Mouse (Mus musculus) stomach, embryonic 15.5 days (tissue): ENCODE data around the gene Kcnmb2. TPM values are rescaled to one million over a fixed set of nuclear protein-coding genes. Genes with fewer than 3 reads are reported as not detected.

ENCODE experiments used
- ATAC-seq: fragments of 200-750 bp; cut with Nextera tagmentation; 2 replicates; pipeline ENCODE4 v1.8.0; 2017; ENCODE audit warnings: low read depth, moderate number of reproducible peaks, moderate TSS enrichment; ENCODE audit not compliant: insufficient read depth, low FRiP score
- H3K27ac ChIP-seq: fragments of 300-500 bp; sonication (generic); 2 replicates; pipeline ENCODE4 v1.5.1; 2015; ENCODE audit warnings: mild to moderate bottlenecking, inconsistent platforms
- H3K27me3 ChIP-seq: fragments of 300-500 bp; sonication (generic); replicated peaks from 2 replicates; pipeline ENCODE4 v1.6.1; 2015; ENCODE audit warnings: inconsistent platforms
- H3K36me3 ChIP-seq: fragments of 300-500 bp; sonication (generic); 2 replicates; pipeline ENCODE4 v1.6.1; 2015; ENCODE audit warnings: inconsistent platforms
- H3K4me1 ChIP-seq: fragments of 300-500 bp; sonication (generic); 2 replicates; pipeline ENCODE4 v1.6.1; 2015; ENCODE audit warnings: inconsistent platforms
- H3K4me2 ChIP-seq: fragments of 300-500 bp; sonication (generic); 2 replicates; pipeline ENCODE4 v1.6.1; 2015; ENCODE audit warnings: mild to moderate bottlenecking, inconsistent platforms
- H3K4me3 ChIP-seq: fragments of 300-500 bp; sonication (generic); replicated peaks from 2 replicates; pipeline ENCODE4 v1.5.1; 2015; ENCODE audit warnings: inconsistent platforms
- H3K9ac ChIP-seq: fragments of 300-500 bp; sonication (generic); 2 replicates; pipeline ENCODE4 v1.6.1; 2015; ENCODE audit warnings: inconsistent platforms
- H3K9me3 ChIP-seq: fragments of 300-500 bp; sonication (generic); 2 replicates; pipeline ENCODE4 v1.6.1; 2016; ENCODE audit warnings: inconsistent platforms
- WGBS: fragments of 180-500 bp; shearing (Covaris S2); methylation state at CpG from one replicate; pipeline ENCODE4 v1.1.7; 2015; 5-methylcytosine and 5-hydroxymethylcytosine counted together
- polyA plus RNA-seq: library from polyadenylated mRNA; unstranded; fragments of >200 nt; fragmentation: Nextera tagmentation; extraction: Ambion mirVana; gene quantifications from 2 replicates; pipeline ENCODE4 v1.2.1, GENCODE M21; 2015

Kcnmb2 gene
- polyA plus RNA-seq, 1 experiment from 2014 or later, result 1.8 TPM

DNA sequence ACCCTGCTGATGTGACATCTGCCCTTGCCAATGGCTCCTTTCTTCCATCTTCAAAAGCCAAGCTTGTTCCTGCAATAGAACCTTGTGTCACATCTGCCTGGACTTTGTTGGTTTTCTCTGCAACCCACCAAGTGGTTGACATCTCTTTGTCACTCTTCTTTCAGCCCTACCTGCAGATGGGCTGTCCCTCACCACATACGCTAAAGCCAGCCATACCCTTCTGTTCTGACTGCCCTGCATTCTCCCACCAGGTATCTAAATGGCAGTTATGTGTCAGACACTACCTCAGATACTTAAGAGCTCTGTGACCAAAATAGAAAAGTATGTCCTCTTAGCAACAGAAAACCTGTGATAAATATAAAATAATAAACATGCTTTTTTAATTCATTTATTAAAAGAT, 186.5 kb downstream of the Kcnmb2 start:
- Histone ChIP-seq H3K4me1 (no peaks in the 10 kb centered on the region), H3K36me3 (no peaks in the 10 kb centered on the region), H3K9me3 (no peaks in the 10 kb centered on the region), H3K27me3 (no peaks in the 10 kb centered on the region), H3K9ac (no peak overlapping the region), H3K27ac (no peak overlapping the region), H3K4me2 (no peak overlapping the region), H3K4me3 (no peak overlapping the region)
- no peak for ATAC-seq
- 81% methylated on average over 1 of the region's 1 CpGs for WGBS

DNA sequence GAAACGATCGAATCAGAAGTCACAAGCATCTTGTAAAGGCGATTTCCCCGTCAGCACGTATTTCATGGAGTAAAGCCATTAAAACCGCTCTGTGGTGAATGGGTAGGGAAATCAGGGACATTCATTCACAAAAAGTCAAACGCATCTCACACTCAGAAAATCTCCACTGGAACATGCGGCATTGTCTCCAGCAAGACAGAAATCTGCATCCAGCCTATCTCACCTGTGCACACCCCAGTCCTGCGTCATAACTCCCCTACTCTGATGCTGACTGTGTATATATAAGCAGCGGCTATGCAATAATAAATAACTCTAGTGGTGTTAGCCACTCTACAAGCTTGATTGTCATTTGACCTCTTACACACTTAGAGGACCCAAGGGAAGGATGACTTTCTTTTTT, 199.1 kb downstream of the Kcnmb2 start:
- no peaks in the 10 kb centered on the region for H3K27me3 ChIP-seq
- ATAC-seq, result no peak
- no peak overlapping the region for H3K27ac ChIP-seq
- H3K9me3 ChIP-seq, result no peaks in the 10 kb centered on the region
- no peak overlapping the region for H3K4me3 ChIP-seq
- H3K36me3 ChIP-seq, result no peaks in the 10 kb centered on the region
- H3K9ac ChIP-seq, result no peak overlapping the region
- no peaks in the 10 kb centered on the region for H3K4me1 ChIP-seq
- no peak overlapping the region for H3K4me2 ChIP-seq
- 83% methylated on average over 10 of the region's 10 CpGs for WGBS

DNA sequence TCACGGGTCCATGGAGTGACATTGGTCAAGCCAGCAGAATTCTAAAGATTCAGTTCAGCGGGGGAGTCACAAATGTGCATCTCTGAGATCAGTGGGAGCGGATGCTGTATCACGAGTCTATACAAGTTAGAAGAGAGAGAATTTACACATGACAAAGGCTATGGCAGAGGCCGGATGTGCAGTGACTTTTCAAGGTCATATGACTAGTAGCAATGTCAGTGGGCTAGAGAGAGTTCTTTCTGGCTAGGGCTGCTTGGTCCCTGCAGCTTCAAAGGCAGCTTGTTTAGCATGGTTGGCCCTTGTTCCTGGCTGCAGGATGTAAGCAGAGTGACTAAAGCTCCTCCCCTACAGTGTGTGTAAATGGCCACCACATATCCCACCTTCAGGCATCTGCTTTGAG, 217.5 kb downstream of the Kcnmb2 start:
- Histone ChIP-seq H3K27me3 (no peaks in the 10 kb centered on the region), H3K36me3 (no peaks in the 10 kb centered on the region), H3K4me3 (no peak overlapping the region), H3K27ac (no peak overlapping the region), H3K4me1 (no peaks in the 10 kb centered on the region), H3K4me2 (no peak overlapping the region), H3K9ac (no peak overlapping the region), H3K9me3 (no peaks in the 10 kb centered on the region)
- no peak for ATAC-seq
- WGBS, result 81% methylated on average over 5 of the region's 5 CpGs

DNA sequence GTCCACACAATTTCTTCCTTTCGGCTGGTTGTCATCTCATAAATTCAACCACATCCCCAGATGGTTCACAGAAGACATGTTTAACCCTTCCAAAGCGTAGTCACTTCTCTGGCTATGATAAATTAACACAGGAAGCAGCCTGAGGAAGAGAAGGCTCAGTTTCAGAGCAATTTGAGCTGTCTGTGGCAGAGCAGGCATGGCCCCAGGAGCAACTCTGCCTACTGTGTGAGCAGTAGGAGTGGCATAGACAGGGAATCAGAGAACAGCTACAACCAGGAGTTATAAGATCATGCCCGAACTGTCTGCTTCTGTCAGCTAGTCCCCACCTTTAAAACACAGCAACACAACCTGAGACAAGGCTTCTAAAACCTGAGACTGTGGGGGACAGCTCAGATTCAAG, 219.4 kb downstream of the Kcnmb2 start:
- no peak overlapping the region for H3K4me3 ChIP-seq
- no peak overlapping the region for H3K4me2 ChIP-seq
- ATAC-seq, result no peak
- H3K9ac ChIP-seq, result no peak overlapping the region
- H3K9me3 ChIP-seq, result no peaks in the 10 kb centered on the region
- no peak overlapping the region for H3K27ac ChIP-seq
- no peaks in the 10 kb centered on the region for H3K4me1 ChIP-seq
- no peaks in the 10 kb centered on the region for H3K27me3 ChIP-seq
- WGBS, result 46% methylated on average over 3 of the region's 3 CpGs
- no peaks in the 10 kb centered on the region for H3K36me3 ChIP-seq

DNA sequence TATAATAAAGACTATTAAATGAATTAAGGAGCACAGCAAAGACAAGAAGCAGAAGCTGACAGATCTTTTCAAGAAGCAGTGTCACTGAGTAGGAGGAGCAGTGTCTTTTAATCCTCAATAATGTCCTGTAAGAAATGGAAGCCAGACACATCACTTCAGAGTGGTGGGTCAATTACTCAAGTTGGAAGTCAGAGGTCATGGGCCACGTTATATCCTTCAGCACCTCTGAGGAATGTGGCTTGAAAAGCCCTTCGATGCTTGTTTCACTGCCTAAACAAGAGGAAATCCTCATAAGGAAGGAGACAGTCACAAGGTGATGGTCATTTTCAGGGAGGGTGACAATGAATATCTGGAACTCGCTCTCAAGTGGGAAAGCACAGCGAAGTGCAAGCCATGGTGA, 223.1 kb downstream of the Kcnmb2 start:
- no peak overlapping the region for H3K4me3 ChIP-seq
- WGBS, result 59% methylated on average over 4 of the region's 4 CpGs
- H3K4me1 ChIP-seq, result no peaks in the 10 kb centered on the region
- no peak for ATAC-seq
- H3K9ac ChIP-seq, result no peak overlapping the region
- no peak overlapping the region for H3K4me2 ChIP-seq
- no peaks in the 10 kb centered on the region for H3K36me3 ChIP-seq
- H3K27ac ChIP-seq, result no peak overlapping the region
- H3K9me3 ChIP-seq, result no peaks in the 10 kb centered on the region
- H3K27me3 ChIP-seq, result no peaks in the 10 kb centered on the region

DNA sequence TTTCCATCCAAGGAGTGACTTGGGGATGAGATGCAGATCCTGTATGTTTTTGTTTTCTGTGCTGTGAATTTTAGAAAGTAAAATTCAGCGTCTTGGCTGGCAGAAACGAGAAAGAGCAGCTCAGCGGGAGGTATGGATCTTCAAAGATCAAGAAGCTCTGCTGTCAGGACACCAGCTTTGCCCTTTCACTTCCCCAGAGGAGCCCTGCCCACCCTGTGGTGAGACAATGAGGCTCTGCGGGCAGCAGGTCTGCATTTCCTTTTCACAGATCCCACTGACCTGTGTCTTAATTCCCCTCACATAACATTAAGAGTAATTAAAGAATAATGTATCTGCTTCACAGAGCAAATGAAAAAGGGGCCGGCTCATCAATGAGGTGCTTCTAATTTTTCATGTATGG, 226.1 kb downstream of the Kcnmb2 start:
- H3K4me1 ChIP-seq, result no peaks in the 10 kb centered on the region
- 9% methylated on average over 5 of the region's 5 CpGs for WGBS
- H3K4me2 ChIP-seq, result no peak overlapping the region
- H3K9me3 ChIP-seq, result no peaks in the 10 kb centered on the region
- no peak overlapping the region for H3K9ac ChIP-seq
- no peak overlapping the region for H3K27ac ChIP-seq
- H3K27me3 ChIP-seq, result no peaks in the 10 kb centered on the region
- no peak overlapping the region for H3K4me3 ChIP-seq
- H3K36me3 ChIP-seq, result no peaks in the 10 kb centered on the region
- ATAC-seq, result no peak

DNA sequence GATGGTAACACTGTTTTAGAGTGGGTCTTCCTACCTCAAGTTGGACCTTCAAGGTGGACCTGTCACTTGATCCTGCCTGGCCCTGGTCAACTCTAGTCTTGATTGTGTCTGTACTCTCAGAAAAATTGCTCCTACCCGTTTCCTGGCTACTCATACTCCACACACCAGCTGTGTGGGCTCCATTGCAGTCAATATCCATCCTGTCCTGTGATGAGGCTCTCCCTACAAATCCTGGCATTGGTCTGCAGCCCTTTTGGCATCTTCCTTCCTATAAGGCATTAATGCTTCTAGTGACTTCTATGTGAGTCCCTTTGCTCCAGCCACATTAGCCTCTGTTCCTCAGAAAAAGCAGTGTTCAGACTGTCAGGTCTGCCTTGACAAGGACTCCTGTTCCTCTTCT, 228.4 kb downstream of the Kcnmb2 start:
- Histone ChIP-seq H3K4me3 (no peak overlapping the region), H3K9me3 (no peaks in the 10 kb centered on the region), H3K27ac (no peak overlapping the region), H3K4me1 (no peaks in the 10 kb centered on the region), H3K4me2 (no peak overlapping the region), H3K9ac (no peak overlapping the region), H3K36me3 (no peaks in the 10 kb centered on the region), H3K27me3 (no peaks in the 10 kb centered on the region)
- no peak for ATAC-seq
- WGBS, result 56% methylated on average over 1 of the region's 1 CpGs

DNA sequence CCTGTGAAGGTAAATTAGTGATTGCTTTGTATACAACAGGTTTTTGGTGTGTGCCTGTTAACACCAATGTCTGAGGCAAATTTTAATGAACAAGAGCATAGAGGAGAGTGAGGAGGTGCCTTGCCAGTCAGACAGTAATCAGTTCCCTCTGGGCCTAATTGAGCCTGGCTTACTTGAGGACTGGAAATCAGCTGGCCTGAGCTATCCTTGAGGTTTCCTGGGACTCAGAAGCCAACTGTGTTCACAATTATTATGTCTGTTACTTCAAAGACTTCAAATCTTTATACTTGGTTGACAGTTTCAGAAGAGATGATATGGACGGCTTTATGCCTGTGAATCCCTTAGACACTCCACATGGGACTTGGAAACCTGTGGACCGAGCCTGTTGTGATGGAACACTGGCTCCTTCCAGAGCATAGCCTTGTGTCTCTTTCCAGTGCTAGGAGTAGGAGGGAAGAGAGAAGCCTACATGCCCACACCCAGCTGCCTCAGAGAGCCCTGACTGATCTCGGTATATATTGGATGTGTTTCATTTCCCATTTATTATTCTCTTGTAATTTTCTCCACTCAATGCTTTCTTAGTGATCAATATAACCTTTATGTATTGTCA, 230.2 kb downstream of the Kcnmb2 start:
- Histone ChIP-seq H3K36me3 (no peaks in the 10 kb centered on the region), H3K27me3 (no peaks in the 10 kb centered on the region), H3K4me3 (no peak overlapping the region), H3K27ac (no peak overlapping the region), H3K9ac (no peak overlapping the region), H3K9me3 (no peaks in the 10 kb centered on the region), H3K4me1 (no peaks in the 10 kb centered on the region), H3K4me2 (no peak overlapping the region)
- no peak for ATAC-seq
- 82% methylated on average over 3 of the region's 3 CpGs for WGBS

DNA sequence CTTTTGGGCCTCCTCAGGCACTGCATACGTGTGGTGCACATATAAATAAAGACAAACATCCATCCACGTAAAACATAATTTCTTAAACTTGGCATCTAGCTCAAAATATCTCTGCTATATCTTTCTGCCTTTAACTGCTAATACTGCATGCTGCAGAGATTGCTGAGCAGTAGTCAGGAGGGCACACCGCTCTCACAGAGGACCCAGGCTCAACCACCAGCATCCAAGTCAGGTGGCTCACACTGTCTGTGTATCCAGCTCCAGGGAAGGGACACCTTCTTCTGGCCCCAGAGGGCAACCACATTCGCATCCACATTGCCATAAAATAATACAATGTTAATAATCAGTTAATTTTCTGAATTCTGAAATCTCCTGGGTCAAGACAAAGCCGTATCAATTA, 241.9 kb downstream of the Kcnmb2 start:
- no peak overlapping the region for H3K9ac ChIP-seq
- no peaks in the 10 kb centered on the region for H3K4me1 ChIP-seq
- no peaks in the 10 kb centered on the region for H3K27me3 ChIP-seq
- H3K27ac ChIP-seq, result no peak overlapping the region
- H3K4me2 ChIP-seq, result no peak overlapping the region
- H3K36me3 ChIP-seq, result no peaks in the 10 kb centered on the region
- H3K9me3 ChIP-seq, result no peaks in the 10 kb centered on the region
- no peak for ATAC-seq
- WGBS, result 84% methylated on average over 5 of the region's 5 CpGs
- H3K4me3 ChIP-seq, result no peak overlapping the region

DNA sequence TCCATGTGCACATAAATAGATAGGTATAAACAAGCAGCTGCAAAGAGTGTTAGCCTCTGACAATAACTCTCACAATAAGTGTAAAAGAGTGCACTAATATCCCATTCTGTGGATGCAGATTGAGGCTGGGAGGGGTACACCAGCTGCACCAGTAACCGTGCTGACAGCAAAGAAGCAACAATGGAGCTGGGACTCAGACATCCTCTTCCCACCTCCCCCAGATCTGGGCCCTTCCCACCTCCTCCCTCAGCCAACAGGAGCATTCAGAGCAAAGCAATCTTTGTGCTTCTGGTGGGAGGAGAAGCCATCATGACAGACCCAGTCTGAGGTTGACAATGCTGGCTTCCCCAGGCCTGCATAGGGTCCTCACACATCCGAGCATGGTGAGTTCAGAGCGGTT, 242.3 kb downstream of the Kcnmb2 start:
- no peak overlapping the region for H3K27ac ChIP-seq
- no peak overlapping the region for H3K4me3 ChIP-seq
- ATAC-seq, result no peak
- no peaks in the 10 kb centered on the region for H3K4me1 ChIP-seq
- H3K9ac ChIP-seq, result no peak overlapping the region
- no peaks in the 10 kb centered on the region for H3K27me3 ChIP-seq
- H3K4me2 ChIP-seq, result no peak overlapping the region
- WGBS, result 64% methylated on average over 3 of the region's 3 CpGs
- H3K36me3 ChIP-seq, result no peaks in the 10 kb centered on the region
- H3K9me3 ChIP-seq, result no peaks in the 10 kb centered on the region

DNA sequence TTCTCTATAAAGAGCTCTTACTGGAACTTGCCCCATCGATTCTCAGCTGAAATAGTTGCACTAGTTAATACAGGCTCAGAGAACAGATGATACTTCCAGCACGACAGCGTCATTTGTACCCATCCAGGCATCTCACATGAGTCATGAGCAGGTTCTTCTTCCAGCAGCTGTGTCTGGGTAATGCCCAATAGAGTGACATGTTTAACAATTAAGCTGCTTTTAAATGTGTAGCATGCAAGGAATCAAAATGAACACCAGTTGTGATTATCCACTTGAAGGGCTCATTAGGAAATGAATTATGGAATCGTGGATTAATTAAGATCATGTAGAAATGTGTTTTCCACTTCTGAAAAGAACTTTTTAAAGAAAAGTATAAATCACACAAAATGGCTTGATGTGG, 245.4 kb downstream of the Kcnmb2 start:
- Histone ChIP-seq H3K9ac (no peak overlapping the region), H3K27ac (no peak overlapping the region), H3K4me3 (no peak overlapping the region), H3K27me3 (no peaks in the 10 kb centered on the region), H3K9me3 (no peaks in the 10 kb centered on the region), H3K36me3 (no peaks in the 10 kb centered on the region), H3K4me1 (no peaks in the 10 kb centered on the region), H3K4me2 (no peak overlapping the region)
- WGBS, result 86% methylated on average over 4 of the region's 4 CpGs
- no peak for ATAC-seq

DNA sequence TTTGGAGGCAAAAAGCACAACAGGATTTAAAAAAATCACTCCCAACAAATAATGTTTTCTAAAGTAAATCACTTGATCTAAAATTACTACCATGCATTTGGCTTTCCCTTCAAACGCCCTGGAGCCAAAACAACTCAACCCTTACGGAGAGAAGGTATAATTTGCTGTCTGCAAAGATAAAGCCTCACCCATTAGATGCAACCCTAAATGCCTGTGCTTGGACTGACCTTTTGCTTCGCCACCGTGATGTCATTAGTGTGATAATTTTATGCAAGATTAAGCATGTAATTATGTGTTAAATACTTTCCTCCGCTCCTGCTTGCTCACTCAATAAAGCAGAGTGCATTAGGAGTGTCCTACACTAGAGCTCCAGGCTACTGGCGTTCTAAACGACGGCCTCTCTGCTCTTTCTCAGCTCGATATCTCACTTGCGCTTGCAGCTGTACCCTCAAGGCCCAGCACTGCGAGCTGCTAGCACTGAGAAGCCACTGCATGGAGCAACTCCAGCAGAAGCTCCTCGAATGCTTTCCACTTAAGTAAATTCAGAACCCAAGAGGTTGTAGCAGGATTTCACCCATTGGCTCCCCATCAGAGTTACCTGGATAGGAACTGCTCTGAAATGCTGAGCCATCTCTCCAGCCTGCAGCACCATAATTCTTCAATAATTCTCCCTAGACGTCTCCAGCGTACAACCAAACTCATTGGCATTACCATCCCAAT, 247.7 kb downstream of the Kcnmb2 start:
- Histone ChIP-seq H3K27ac (no peak overlapping the region), H3K4me2 (no peak overlapping the region), H3K4me1 (no peaks in the 10 kb centered on the region), H3K27me3 (no peaks in the 10 kb centered on the region), H3K9me3 (no peaks in the 10 kb centered on the region), H3K9ac (no peak overlapping the region), H3K36me3 (no peaks in the 10 kb centered on the region), H3K4me3 (no peak overlapping the region)
- 74% methylated on average over 14 of the region's 14 CpGs for WGBS
- no peak for ATAC-seq

DNA sequence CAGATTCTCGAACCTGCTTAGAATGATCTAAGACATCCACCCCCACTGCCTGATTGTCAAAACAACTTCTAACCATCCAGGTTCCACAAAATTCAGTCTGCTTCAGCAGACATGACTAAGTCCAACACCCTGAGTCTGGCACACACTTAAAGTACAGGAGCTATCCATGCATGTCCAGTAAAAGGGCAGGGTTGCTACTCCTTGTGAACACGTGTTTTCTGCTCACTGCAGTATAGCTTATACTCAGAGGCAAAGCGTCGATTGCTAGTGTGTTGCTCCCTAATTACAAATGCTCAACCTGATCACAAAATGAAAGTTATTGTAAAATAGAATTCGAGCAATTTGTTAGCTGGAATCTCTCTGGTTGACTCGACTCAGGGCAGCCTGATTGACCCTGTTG, 278.2 kb downstream of the Kcnmb2 start:
- H3K36me3 ChIP-seq, result no peaks in the 10 kb centered on the region
- H3K9ac ChIP-seq, result no peak overlapping the region
- H3K27me3 ChIP-seq, result no peaks in the 10 kb centered on the region
- no peaks in the 10 kb centered on the region for H3K9me3 ChIP-seq
- no peak overlapping the region for H3K4me3 ChIP-seq
- no peaks in the 10 kb centered on the region for H3K4me1 ChIP-seq
- WGBS, result 77% methylated on average over 6 of the region's 6 CpGs
- H3K27ac ChIP-seq, result no peak overlapping the region
- no peak overlapping the region for H3K4me2 ChIP-seq
- ATAC-seq, result no peak
